Mouse (Mus musculus) myocyte (in vitro differentiated cells): ENCODE results near the gene Dnajc27.

Experiments used
- CEBPB ChIP-seq: IDR thresholded peaks from 2 replicates; pipeline ENCODE4 v1.6.1; 2011; ENCODE audit warnings: mild to moderate bottlenecking, moderate library complexity; ENCODE audit not compliant: poor library complexity, insufficient read depth, severe bottlenecking
- E2F4 ChIP-seq: IDR thresholded peaks from one replicate; pipeline ENCODE4 v1.6.1; 2011; ENCODE audit warnings: mild to moderate bottlenecking, control low read depth, moderate library complexity; ENCODE audit not compliant: insufficient read depth
- MAX ChIP-seq: IDR thresholded peaks from one replicate; pipeline ENCODE4 v1.6.1; 2011; ENCODE audit warnings: low read depth, mild to moderate bottlenecking, control low read depth
- MYOD1 ChIP-seq, 3 experiments: IDR thresholded peaks; one replicate each; pipeline ENCODE4 v1.6.1; 2011; ENCODE audit warnings: control low read depth in 2 of 3, low read depth in 2 of 3, mild to moderate bottlenecking in 2 of 3, moderate library complexity in 1 of 3; ENCODE audit not compliant: insufficient read length in 2 of 3, control insufficient read depth in 1 of 3
- MYOG ChIP-seq, 3 experiments: IDR thresholded peaks; one replicate each; pipeline ENCODE4 v1.6.1; 2011; ENCODE audit warnings: control low read depth in 2 of 3, low read depth in 2 of 3, mild to moderate bottlenecking in 2 of 3; ENCODE audit not compliant: insufficient read length in 2 of 3, control insufficient read depth in 1 of 3, insufficient read depth in 1 of 3
- POLR2A ChIP-seq: IDR thresholded peaks from one replicate; pipeline ENCODE4 v1.6.1; 2011; ENCODE audit warnings: low read depth, mild to moderate bottlenecking, control low read depth, moderate library complexity; ENCODE audit not compliant: insufficient read length
- POLR2AphosphoS2 ChIP-seq: IDR thresholded peaks from one replicate; pipeline ENCODE4 v1.6.1; 2011; ENCODE audit warnings: low read depth, control low read depth; ENCODE audit not compliant: insufficient read length
- REST ChIP-seq: IDR thresholded peaks from one replicate; pipeline ENCODE4 v1.6.1; 2011; ENCODE audit warnings: mild to moderate bottlenecking, control low read depth, moderate library complexity; ENCODE audit not compliant: insufficient read depth, insufficient read length
- SRF ChIP-seq: IDR thresholded peaks from one replicate; pipeline ENCODE4 v1.6.1; 2011; ENCODE audit warnings: low read depth; ENCODE audit not compliant: control insufficient read depth, insufficient read length
- TCF12 ChIP-seq: IDR thresholded peaks from one replicate; pipeline ENCODE4 v1.6.1; 2011; ENCODE audit warnings: mild to moderate bottlenecking, control low read depth; ENCODE audit not compliant: poor library complexity, insufficient read depth, severe bottlenecking
- USF1 ChIP-seq: IDR thresholded peaks from one replicate; pipeline ENCODE4 v1.6.1; 2011; ENCODE audit warnings: low read depth, mild to moderate bottlenecking, control low read depth, moderate library complexity

- peak; percentile 92 for TF ChIP-seq POLR2A
- peak; percentile 63 for TF ChIP-seq USF1
- peak; percentile 85 for TF ChIP-seq POLR2AphosphoS2
- peak in 1 of 3 experiments; percentile 2 for TF ChIP-seq MYOD1 (IDR thresholded peaks at IDR 0.05; ENCODE audit: control insufficient read depth in 1 of 3, insufficient read length in 2 of 3, low read depth in 2 of 3)
- TF ChIP-seq MAX, result peak; percentile 73
- TF ChIP-seq E2F4, result no peak
- peak; percentile 31; the same call in 1 of the 2 replicates for TF ChIP-seq CEBPB
- no peak for TF ChIP-seq MYOG (IDR thresholded peaks at IDR 0.05; ENCODE audit: control insufficient read depth in 1 of 3, insufficient read depth in 1 of 3, insufficient read length in 2 of 3, low read depth in 2 of 3)
- peak; percentile 8 for TF ChIP-seq SRF
- TF ChIP-seq TCF12, result no peak
- peak; percentile 10 for TF ChIP-seq REST
These were observed at the start of gene Dnajc27 for GRCm38 (mm10) chr12:4082132-4083001.
